Mouse (Mus musculus) thymus, adult 18-20 months (tissue): ENCODE data around the gene Fermt1.

ENCODE experiments used
- DNase-seq, 2 experiments: peaks; one replicate each; pipeline ENCODE4 v3.0.0; 2022; ENCODE audit warnings: mixed read lengths in 2 of 2

Gene Fermt1

GRCm38 (mm10) chr2:132945326-132946207 is at the start of gene Fermt1:
Gene Fermt1, minus strand, starts transcription at chr2:132945906.
- no peak for DNase-seq

DNA sequence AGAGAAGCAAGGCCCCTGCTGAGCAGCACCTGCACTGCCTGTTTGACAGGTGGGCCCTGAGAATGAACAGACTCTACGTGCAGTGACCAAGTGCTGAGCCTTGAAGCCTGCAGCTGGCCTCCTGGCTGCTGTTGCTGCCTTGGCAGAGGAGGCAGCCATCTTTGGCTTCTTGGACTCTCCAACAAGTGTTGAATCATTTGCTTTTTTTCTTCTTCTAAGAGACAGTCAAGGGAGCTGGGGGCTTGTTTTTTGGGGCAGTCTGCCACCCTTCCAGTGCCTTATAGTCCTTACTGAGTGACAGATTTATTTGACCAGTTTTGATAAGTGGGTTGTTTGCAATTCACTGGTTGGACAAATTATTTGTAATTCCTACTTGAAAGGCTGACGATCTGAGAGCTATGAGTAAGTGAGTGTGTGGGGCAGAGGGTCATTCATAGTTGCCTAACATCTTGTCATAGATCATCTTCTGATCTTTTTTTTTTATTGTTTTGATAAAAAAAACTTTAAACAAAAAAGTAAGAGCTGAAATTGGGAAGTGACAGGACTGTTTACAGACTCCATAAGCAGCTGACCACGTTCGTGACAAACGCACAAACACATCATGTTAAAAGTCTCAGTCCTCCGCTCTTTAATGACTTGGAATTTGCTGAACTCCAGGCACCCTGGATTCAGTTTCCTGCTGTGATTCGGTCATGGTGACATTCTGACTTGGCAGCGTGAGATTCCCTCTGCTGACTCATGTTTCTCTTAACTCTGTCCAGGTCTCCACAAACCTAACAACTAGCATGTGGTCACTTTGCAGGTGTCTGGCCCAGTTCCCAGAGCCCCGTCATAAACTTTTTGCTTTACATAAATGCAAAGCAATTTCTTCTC is 47.2 kb upstream of the Fermt1 start:
- DNase-seq, result no peak

- no peak for DNase-seq
These were observed 44.3 kb upstream of the Fermt1 start for GRCm38 (mm10) chr2:132989778-132990564.

GRCm38 (mm10) chr2:132973346-132973745 is 27.6 kb upstream of the Fermt1 start:
- DNase-seq, result no peak

DNA sequence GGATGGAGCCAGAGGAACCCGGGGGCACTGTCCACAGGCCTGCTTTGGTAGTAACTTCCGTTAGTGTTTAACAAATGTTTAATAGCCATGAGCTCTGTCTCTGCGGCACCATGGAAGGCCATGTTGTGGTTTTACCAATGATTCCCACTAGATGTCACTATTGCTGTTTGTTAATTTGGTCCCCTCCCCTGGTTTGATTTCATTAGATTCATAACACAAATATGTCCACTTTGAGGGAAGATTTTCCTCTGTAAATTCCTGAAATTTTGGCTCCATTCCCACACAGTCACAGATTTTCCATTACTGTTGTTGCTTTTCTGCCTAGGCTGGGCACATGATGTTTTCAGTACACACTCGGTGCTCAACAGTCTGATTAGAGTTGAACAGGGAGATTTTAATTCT is 25.1 kb upstream of the Fermt1 start:
- no peak for DNase-seq

DNA sequence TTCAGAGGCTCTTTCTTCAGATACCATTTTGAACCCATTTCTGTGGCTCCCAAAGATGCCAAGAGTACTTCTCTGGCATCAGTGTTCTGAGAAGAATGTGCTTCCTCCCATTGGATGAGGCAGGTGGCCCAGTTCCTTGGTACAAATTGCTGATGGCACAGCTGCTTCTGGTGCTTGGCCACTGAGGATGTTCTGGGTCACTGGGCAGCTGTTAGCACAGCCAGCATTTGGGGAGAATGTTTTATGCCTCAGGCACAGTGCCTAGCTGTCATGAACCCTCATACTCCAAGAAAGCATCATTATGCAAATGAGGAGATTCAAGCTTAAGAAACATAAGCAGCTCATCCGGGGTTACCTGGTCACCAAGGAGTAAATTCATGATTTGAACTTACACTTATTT is 12.1 kb upstream of the Fermt1 start:
- DNase-seq, result no peak

DNA sequence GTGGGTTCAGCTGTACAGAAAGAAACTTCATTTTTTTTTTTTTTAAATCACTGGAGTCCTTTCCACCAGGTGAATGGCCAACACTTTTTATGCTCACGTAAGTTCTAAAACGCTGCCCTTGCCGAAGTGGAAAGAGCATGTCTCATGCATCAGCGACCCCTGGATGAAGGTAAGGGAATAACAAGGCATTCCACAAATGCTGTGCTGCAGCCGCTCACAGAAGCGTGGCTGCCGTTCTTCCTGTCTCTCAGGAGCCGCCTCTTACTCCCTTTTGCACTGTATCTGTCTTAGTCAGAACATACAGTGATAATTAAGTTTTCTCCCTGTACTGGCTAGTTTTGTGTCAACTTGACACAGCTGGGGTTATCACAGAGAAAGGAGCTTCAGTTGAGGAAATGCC is 6.5 kb upstream of the Fermt1 start:
- no peak for DNase-seq

DNA sequence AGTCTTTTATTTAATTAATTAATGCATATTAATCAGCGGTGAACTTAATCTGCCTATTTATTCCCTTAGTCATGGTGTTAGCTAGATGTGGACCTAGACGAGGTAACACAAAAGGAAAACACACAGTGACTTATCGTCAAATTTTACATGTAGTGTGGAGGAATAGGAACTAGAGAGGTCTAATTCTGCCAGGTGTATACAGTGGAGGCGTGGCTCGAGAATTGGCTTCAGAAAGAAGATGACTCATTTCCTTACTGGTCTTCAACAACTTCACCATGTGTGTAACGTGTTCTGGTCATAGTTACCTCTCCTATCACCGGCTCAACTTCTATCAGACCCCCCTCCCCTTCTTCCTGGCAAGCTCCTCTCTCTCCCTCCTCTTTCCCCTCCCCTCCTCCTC is 2.5 kb upstream of the Fermt1 start:
- DNase-seq, result no peak

DNA sequence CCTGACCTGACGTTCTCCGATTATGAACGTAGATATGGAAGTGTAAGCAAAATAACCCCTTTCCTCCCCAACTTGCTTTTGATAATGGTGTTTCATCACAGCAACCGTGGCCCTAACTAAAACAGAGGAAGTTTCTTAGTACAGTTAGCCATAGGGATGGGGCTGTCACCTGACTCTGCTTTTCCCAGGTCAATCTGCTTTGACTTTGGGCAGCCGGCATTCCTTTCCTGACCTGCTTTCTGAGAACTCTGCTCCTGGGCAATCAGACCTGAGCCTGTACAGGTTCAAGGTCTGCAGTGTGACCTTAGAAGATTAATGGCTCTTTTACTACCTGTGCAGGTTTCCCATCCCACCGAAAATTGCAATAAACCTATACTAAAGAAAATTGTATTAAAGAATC is 1.3 kb upstream of the Fermt1 start:
- DNase-seq, result no peak

DNA sequence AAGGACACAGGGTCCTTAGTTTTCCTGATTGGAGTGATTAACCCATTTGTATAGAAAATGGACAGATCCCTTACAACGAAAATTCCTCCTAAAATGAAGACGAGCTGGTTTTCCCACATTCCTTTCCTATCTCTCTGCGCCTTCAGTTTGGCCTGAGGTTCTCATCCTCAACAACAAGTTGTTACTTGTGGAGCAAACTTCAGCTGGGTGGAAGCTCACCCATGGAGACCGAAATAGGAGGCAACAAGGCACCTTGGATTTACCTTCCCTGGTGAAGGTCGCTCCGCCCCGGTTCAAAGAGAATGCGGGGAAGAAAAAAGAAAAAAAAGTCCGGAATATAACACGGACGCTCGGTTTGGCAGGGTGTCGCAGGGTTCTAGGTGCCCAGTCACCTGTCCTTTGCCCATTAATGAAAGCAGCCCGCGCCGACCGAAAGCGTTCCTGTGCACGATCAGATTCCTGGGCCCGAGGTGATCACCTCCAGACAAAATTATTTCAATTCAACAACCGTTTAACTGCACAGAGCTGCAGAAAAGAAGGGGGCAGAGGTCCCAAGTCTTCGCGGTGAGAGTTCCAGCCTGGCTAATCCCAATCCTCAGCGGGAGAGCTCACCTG is 888 bp downstream of the Fermt1 start:
- DNase-seq, result no peak

GRCm38 (mm10) chr2:132943997-132944396 is 1.7 kb downstream of the Fermt1 start:
- no peak for DNase-seq

DNA sequence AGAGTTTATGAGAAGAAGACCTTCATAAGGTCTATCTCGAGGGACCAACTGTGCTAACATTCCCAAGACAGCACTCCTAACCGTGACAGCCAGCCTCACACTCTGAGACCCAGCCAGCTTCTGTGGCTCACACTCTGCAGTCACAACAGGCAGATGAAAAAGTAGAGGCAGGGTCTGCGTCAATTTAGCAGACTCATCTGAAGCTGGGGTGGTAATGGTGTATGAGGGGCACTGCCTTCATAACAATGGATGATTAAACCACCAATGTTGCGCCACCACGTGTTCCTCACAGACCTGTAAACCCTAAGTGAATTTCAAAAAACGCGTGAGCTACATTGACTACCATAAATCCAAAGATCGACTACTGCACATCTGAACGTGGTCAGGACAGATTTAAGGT is 2.1 kb downstream of the Fermt1 start:
- DNase-seq, result no peak

GRCm38 (mm10) chr2:132939056-132939455 is 6.7 kb downstream of the Fermt1 start:
- no peak for DNase-seq

GRCm38 (mm10) chr2:132936176-132936575 is 9.5 kb downstream of the Fermt1 start:
- no peak for DNase-seq

- DNase-seq, result no peak
These were observed 11.0 kb downstream of the Fermt1 start for GRCm38 (mm10) chr2:132934711-132935110.

- no peak for DNase-seq
These were observed 11.6 kb downstream of the Fermt1 start for GRCm38 (mm10) chr2:132934142-132934541.

- no peak for DNase-seq
These were observed 16.7 kb downstream of the Fermt1 start for GRCm38 (mm10) chr2:132928999-132929398.

DNA sequence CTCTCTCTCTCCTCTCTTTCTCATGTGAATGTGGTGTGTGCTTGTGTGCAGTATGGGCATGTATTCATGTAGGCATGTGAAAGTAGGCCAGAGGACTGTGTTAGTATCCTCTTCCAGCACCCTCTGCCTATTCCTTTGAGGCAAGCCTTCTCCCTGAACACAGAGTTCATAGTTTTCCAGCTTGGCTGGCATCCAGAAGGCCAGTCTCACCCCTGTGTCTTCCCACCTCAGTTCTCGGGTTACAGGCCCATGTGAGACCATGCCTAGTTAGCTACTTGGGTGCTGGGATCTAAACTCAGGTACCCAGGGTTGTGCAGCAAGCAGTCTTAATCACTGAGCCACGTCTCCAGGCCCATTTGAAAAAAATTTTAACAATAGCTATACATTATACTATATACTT is 17.8 kb downstream of the Fermt1 start:
- no peak for DNase-seq

DNA sequence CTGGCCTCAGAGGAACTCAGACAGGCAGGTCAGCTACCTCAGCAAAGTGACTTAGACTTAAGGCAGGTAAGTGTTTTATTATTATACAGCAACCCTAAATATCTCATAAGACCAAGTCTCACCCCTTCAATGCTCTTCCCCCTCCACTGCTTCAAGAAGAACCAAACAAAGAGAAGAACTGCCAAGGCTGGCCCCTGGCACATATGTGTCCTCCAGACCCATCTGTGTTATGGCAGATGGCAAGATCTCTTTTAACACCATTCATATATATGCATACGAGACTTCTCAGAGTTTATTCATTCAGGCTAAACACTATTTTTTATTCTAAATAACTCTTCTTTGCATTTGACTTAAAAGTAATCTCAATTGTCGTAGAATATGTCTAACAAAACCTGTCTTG is 18.4 kb downstream of the Fermt1 start:
- no peak for DNase-seq

DNA sequence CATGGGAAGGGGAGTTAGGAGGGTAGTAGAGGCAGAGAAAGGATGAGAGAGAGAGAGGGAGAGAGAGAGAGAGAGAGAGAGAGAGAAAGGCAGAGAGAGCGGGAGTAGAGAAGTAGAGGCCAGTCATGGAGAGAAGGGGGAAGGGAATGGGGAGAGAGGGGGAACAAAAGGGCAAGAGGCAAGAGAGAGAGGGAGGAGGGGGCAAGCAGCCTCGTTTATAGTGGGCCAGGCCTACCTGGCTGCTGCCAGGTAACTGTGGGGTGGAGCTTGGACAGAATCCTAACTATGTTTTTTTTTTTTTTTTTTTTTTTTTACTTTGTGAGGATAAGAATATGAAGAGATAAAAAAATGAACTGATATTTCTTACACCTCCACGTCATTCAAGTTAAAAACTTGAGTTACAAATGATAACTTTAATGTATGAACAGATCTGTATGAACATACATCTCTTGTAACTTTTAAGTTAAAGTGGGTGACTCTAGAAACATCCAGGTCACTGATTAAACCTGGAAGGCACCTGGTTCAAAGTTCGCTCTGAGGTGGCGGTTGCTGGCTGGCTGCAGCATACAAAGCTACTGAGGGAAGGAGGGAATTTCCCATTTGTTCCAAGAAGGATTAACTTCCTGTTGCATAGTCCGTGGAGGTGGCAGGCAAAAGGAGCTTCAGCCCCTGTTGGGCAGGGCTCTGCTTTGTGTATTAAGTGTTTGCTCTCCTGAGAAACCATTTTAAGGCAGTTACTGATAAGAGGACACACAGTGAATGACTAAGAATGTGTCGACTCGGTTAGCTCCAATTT is 22.2 kb downstream of the Fermt1 start:
- DNase-seq, result no peak

GRCm38 (mm10) chr2:132922076-132922873 is 23.4 kb downstream of the Fermt1 start:
- no peak for DNase-seq
